Mouse (Mus musculus) spleen, adult 2 months (tissue): ENCODE data around the gene Mylk4. TPM values are rescaled to one million over a fixed set of nuclear protein-coding genes. Genes with fewer than 3 reads are reported as not detected.

Experiments used
- DNase-seq, 2 experiments: peaks; one replicate each; pipeline versions ENCODE4 v3.0.0 to v3.0.0-alpha.2; 2012 to 2021; ENCODE audit warnings: low spot score in 2 of 2, low read depth in 1 of 2
- H3K27ac ChIP-seq: fragments of 200-500 bp; 2 replicates; pipeline ENCODE4 v1.5.1; 2012; ENCODE audit warnings: low read length, inconsistent platforms; ENCODE audit not compliant: insufficient read depth
- H3K27me3 ChIP-seq: fragments of 200-500 bp; 2 replicates; pipeline ENCODE4 v1.6.1; 2012; ENCODE audit warnings: mild to moderate bottlenecking, moderate library complexity, low read length, inconsistent platforms; ENCODE audit not compliant: control insufficient read depth, insufficient read depth
- H3K36me3 ChIP-seq: fragments of 200-500 bp; 2 replicates; pipeline ENCODE4 v1.6.1; 2012; ENCODE audit warnings: mild to moderate bottlenecking, low read length, inconsistent platforms; ENCODE audit not compliant: control insufficient read depth, insufficient read depth
- H3K4me1 ChIP-seq: fragments of 200-500 bp; 2 replicates; pipeline ENCODE4 v1.6.1; 2011; ENCODE audit warnings: inconsistent platforms; ENCODE audit not compliant: control insufficient read depth, insufficient read depth, insufficient read length
- H3K4me3 ChIP-seq: fragments of 200-500 bp; 2 replicates; pipeline ENCODE4 v1.5.1; 2011; ENCODE audit warnings: mild to moderate bottlenecking, inconsistent platforms; ENCODE audit not compliant: insufficient read depth, insufficient read length; ENCODE audit errors: extremely low read depth
- CTCF ChIP-seq: fragments of 200-500 bp; IDR thresholded peaks from 2 replicates; pipeline ENCODE4 v1.5.1; 2011; ENCODE audit warnings: mild to moderate bottlenecking, inconsistent platforms; ENCODE audit not compliant: insufficient read depth, insufficient read length, insufficient replicate concordance; ENCODE audit errors: extremely low read depth
- POLR2A ChIP-seq: fragments of 200-500 bp; IDR thresholded peaks from 2 replicates; pipeline ENCODE4 v1.6.1; 2011; ENCODE audit warnings: low read depth, low read length, inconsistent platforms
- WGBS: fragments of 180-500 bp; shearing (Covaris S2); methylation state at CpG from one replicate; pipeline ENCODE4 v1.1.7; 2018; 5-methylcytosine and 5-hydroxymethylcytosine counted together
- polyA plus RNA-seq: library from polyadenylated mRNA; depleted of rRNA; stranded (reverse); fragments of >200 nt; gene quantifications from 2 replicates; pipeline ENCODE4 v1.2.3, GENCODE M21; 2012

Gene Mylk4
- polyA plus RNA-seq, 1 experiment = not detected

- TF ChIP-seq CTCF = no peak
- TF ChIP-seq POLR2A = no peak
- no peak for DNase-seq
- H3K4me3 ChIP-seq = no peak overlapping the region
- no peaks in the 10 kb centered on the region for H3K4me1 ChIP-seq
- H3K27ac ChIP-seq = no peak overlapping the region
- 74% methylated on average over 5 of the region's 5 CpGs for WGBS
- H3K27me3 ChIP-seq = no peaks in the 10 kb centered on the region
- H3K36me3 ChIP-seq = no peaks in the 10 kb centered on the region
Measured at GRCm38 (mm10) chr13:32717709-32718108, 66.0 kb downstream of the Mylk4 start.

- Histone ChIP-seq H3K36me3 (no peaks in the 10 kb centered on the region), H3K27ac (no peak overlapping the region), H3K27me3 (no peaks in the 10 kb centered on the region), H3K4me3 (no peak overlapping the region), H3K4me1 (no peaks in the 10 kb centered on the region)
- no peak for DNase-seq
- 17% methylated on average over 3 of the region's 3 CpGs for WGBS
- no peak for TF ChIP-seq POLR2A
- TF ChIP-seq CTCF = no peak
Measured at GRCm38 (mm10) chr13:32712568-32712967, 71.2 kb downstream of the Mylk4 start.

GRCm38 (mm10) chr13:32707894-32708293 lies 75.9 kb downstream of the Mylk4 start:
- no peaks in the 10 kb centered on the region for H3K4me1 ChIP-seq
- 64% methylated on average over 2 of the region's 2 CpGs for WGBS
- H3K27ac ChIP-seq = no peak overlapping the region
- H3K36me3 ChIP-seq = no peaks in the 10 kb centered on the region
- H3K4me3 ChIP-seq = no peak overlapping the region
- H3K27me3 ChIP-seq = no peaks in the 10 kb centered on the region
- DNase-seq = no peak
- TF ChIP-seq CTCF (no peak), POLR2A (no peak)

GRCm38 (mm10) chr13:32706651-32707288 lies 77.0 kb downstream of the Mylk4 start:
- Histone ChIP-seq H3K4me3 (no peak overlapping the region), H3K4me1 (no peaks in the 10 kb centered on the region), H3K27me3 (no peaks in the 10 kb centered on the region), H3K27ac (no peak overlapping the region), H3K36me3 (no peaks in the 10 kb centered on the region)
- WGBS = 60% methylated on average over 10 of the region's 10 CpGs
- TF ChIP-seq CTCF = no peak
- TF ChIP-seq POLR2A = no peak
- no peak for DNase-seq

- Histone ChIP-seq H3K4me1 (no peaks in the 10 kb centered on the region), H3K4me3 (no peak overlapping the region), H3K27me3 (no peaks in the 10 kb centered on the region), H3K27ac (no peak overlapping the region), H3K36me3 (no peaks in the 10 kb centered on the region)
- DNase-seq = no peak
- TF ChIP-seq CTCF (no peak), POLR2A (no peak)
- 87% methylated on average over 1 of the region's 1 CpGs for WGBS
Measured at GRCm38 (mm10) chr13:32705315-32705714, 78.4 kb downstream of the Mylk4 start.

- 86% methylated on average over 2 of the region's 2 CpGs for WGBS
- Histone ChIP-seq H3K4me3 (no peak overlapping the region), H3K36me3 (no peaks in the 10 kb centered on the region), H3K27ac (no peak overlapping the region), H3K27me3 (no peaks in the 10 kb centered on the region), H3K4me1 (no peaks in the 10 kb centered on the region)
- DNase-seq = no peak
- TF ChIP-seq POLR2A = no peak
- no peak for TF ChIP-seq CTCF
Measured at GRCm38 (mm10) chr13:32704911-32705310, 78.8 kb downstream of the Mylk4 start.

GRCm38 (mm10) chr13:32701564-32701963 lies 82.2 kb downstream of the Mylk4 start:
- no peaks in the 10 kb centered on the region for H3K27me3 ChIP-seq
- DNase-seq = no peak
- no peak overlapping the region for H3K27ac ChIP-seq
- no peaks in the 10 kb centered on the region for H3K36me3 ChIP-seq
- H3K4me1 ChIP-seq = no peaks in the 10 kb centered on the region
- no peak overlapping the region for H3K4me3 ChIP-seq
- TF ChIP-seq CTCF = no peak
- TF ChIP-seq POLR2A = no peak
- WGBS = 78% methylated on average over 1 of the region's 1 CpGs
